Mouse (Mus musculus) frontal cortex, postnatal 36 days (tissue): ENCODE measurements around the gene Cad.

Experiments used
- DNase-seq, 2 experiments: peaks; one replicate each; pipeline ENCODE4 v3.0.0; 2022; ENCODE audit warnings: low spot score in 2 of 2

Gene Cad

DNA sequence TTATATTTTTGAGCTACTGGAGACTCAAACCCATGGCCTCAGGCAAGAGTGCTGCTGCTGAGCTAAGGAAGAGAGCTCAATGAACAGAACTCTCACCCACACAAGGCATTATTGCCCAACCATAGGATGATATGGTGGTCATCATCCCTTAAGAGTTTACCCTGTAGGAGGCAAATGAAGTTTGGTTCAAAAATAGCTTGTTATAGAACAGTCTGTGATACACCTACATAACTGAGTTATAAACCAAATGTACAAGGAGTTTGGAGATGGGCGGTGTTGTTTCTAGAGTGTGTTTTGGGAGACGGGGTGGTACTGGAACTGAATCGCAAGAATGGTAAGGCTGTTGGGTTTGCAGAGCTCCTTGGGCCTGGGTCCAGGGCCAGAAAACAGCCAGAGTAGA lies 15.2 kb downstream of the Cad start:
- DNase-seq, result no peak

DNA sequence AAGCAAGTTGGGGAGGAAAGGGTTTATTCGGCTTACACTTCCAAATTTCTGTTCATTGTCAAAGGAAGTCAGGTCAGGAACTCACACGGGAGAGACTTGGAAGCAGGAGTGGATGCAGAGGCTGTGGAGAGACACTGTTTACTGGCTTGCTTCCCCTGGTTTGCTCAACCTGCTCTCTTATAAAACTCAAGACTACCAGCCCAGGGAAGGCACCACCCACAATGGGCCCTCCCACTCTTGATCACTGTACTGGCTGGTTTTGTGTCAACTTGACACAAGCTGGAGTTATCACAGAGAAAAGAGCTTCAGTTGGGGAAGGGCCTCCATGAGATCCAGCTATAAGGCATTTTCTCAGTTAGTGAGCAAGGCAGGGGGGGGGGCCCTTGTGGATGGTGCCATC lies 16.5 kb downstream of the Cad start:
- no peak for DNase-seq

DNA sequence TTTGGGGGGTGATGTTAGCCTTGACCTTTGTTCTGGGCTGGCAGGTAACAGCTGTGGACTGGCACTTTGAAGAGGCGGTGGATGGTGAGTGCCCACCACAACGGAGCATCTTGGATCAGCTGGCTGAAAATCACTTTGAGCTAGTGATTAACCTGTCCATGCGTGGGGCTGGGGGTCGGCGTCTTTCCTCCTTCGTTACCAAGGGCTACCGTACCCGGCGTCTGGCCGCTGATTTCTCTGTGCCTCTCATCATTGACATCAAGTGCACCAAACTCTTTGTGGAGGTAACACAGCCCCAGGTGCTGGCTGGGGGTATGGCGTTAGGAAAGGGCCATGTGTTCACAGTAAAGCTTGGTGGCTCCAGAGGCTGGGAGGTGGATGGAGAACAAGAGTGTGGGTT lies 17.2 kb downstream of the Cad start:
- DNase-seq, result no peak

DNA sequence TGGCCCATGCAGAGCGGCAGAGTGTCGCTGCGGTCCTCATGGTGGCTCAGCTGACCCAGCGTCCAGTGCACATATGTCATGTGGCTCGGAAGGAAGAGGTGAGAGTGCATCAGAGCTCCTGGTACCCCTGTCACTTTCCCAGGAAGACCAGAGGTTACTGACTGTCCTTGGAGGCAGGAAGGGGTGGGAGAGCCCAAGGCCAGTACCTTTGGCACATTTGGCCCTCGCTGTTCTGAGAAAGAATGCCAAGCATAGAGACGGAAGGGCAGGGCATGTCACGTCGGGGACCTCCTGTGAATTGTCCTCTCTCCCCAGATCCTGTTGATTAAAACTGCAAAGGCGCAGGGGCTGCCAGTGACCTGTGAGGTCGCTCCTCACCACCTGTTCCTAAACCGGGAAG lies 18.6 kb downstream of the Cad start:
- DNase-seq, result no peak

DNA sequence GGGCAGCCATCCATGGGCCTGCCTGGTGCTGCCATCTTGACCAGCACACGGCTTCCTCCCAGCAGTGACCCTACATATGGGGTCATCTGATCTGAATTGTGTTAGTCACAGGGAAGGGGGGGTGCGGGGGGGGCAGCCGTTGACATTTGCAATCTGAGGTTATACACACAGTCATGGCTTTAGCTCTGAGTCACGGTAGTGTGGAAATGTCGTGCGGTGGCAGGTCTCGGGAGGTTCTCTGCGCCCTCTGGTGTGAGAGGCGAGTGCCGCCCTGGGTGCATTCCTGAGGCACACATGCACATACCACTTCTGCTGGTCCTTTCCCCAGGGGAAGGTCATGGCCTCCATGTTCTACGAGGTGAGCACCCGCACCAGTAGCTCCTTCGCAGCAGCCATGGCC lies 21.8 kb downstream of the Cad start:
- no peak for DNase-seq

DNA sequence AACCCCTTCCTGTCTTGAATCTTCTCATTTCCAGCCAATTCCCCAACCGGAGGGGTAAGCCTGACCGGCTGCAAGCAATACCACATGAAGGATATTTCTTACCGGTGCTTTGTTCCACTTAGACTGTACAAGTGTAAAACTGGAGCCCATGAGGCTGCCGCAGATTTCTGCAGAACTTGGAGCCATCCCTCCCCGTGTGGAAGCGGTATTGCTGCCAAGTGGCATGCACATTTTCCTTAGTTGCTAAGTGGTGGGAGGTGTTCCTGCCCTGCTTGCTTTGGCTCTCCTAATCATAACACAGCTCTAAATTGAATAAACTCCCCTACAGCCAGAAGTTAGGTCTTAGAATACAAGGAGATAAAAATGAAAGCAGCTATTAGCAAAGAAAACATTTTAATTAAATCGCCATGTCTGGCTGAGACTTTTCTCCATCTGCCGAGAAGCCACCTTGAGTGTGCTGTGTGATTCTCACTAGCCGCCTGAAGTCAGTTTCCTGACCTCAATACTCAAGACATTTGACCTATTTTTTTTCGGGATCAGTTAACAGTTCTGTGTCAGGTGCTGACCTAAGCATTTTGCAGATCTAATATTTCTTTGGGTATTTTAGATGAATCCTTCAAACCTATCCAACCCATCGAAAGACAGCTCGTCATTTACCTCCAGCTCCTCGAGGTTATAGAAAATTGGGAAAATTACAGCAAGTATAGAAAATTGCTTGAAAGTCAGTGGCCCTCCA lies 25.6 kb downstream of the Cad start:
- peak; percentile 72 to 82 for DNase-seq

DNA sequence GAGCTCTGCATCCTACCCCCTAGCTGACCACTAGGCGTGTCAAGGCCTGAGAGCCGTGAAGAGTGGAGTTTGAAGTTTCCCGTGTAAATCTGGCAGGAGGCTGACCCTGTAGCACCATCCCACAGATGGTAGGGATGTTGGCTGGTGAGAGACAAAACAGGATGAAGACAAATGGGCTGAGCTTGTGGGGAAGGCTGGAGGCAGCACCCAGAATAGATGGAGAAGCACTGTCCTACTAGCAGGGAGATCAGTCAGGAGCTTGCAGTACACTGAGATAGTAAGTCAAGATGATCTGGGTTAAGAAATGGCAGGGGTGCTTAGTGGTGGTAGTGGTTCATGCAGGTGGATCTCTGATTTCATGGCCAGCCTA lies 26.2 kb downstream of the Cad start:
- DNase-seq, result peak in 1 of 2 experiments; percentile 39

DNA sequence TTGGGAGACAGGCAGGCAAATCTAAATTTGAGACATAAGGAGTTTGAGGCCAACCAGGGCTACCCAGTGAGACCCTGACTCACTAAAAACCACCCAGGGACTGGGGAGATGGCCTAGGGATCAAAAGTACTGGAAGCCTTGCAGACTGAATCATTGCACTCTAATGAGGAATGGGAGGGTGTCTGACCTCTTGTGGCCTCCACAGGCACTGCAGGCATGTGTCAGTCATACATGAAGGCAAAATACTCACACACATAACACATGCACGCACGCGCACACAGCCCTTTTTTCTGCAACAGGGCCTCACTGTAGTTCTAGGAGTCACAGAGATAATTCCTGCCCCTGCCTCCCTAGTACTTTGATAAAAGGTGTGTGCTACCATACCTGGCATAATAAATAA lies 26.8 kb downstream of the Cad start:
- peak in 1 of 2 experiments; percentile 46 for DNase-seq

DNA sequence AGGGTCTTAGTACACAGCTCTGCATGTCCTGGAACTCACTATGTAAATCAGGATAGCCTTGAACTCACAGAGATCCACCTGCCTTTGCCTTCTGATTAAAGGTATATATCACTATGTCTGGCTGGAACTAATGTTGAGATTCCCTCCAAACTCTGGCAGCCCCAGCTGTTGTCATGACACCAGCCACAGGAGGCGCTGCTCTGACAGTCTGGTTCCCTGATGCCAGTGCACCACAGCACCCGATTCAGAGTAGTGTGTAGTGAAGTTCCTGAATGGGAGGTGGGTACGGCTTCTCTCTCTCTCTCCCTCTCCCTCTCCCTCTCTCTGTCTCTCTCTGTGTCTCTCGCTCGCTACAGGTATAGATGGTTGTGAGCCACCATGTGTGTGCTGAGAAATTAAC lies 27.8 kb downstream of the Cad start:
- DNase-seq, result peak in 1 of 2 experiments; percentile 58

DNA sequence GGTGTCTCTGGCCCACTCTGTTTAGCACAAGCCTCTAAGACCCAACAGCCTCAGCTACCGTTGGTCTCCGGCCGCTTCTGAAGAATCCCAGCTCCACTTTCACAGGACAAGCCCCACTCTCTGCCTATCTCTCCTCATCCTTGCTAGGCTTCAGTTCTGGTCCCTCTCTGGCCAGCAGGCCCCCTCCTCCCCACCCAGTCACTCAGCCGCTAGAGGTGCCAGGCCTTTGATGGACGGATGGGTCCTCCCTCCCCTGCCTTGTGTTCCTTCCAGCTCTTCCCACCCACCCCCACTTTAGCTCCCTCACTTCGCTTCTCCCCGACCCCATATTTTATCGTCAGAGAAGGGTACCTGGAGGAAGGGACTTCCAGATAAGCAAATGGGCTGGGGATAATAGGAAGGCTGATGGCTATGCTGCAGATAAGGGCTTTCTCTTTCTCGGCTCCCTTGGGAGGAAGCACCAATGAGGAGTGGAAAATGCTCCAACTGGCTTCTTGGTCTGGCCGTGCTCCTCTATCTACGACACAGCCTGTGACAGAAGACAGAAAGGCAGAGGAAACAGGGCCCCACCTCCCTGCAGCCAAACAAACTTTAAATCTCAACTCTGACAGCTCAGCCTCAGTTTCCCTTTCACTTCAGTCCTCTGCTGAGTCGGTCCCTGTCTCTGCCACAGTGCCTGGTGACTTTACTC lies 28.5 kb downstream of the Cad start:
- DNase-seq, result no peak

DNA sequence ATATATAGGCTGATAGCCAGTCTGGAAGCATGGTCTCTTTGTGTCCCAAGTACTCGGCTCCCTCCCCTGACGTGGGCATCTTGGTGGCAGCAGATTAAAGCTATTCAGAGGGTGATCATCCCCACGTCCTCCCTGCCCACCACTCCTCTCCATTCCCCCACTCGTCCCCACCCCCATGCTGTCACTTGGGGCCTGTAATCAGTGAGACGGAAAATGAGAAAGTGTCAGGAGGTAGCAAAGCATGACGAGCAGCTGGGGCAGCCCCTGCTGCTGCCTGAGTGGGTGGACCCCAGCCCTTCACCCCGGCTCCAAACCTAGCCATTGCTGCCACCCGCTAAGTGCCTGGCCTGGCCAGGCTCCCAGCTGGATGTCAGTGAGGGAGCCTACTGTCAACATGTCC lies 29.4 kb downstream of the Cad start:
- DNase-seq, result no peak

DNA sequence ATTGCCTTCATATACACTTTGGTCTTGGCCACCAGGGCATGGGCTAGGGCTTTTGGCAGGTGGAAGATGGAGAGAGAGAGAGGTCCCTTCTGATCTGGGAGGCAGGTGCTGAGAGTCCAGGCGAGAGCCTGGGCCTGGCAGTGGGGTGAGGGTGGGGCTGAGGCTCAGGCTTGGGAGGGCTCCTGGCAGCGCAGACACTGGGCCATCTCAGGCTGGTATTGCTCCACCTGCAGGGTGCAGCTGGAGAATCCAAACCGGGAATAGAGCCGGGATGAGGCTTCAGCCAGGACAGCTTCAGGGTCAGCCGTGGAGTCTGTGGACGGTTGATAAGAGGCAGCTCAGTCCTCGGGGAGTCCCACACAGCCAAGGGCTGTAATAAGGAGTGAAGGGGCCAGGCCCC lies 32.0 kb downstream of the Cad start:
- no peak for DNase-seq

DNA sequence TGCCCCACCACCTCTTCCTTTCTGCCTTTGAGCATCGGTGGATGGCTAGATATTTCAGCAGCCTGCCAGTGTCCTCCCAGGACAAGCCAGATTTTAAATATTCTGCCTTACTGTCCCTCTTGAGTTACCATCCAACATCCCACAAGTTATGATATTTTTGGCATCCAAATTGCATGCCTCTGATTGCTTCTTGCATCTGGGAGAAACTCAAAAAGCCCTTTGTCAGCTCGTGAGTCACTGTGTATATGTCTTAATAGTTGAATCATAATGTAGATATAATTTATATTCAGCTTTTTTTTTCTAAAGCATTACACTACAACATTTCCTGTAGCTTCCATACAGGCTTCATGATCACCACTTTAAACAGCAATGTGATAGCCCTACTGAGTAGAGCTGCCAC lies 32.6 kb downstream of the Cad start:
- no peak for DNase-seq

DNA sequence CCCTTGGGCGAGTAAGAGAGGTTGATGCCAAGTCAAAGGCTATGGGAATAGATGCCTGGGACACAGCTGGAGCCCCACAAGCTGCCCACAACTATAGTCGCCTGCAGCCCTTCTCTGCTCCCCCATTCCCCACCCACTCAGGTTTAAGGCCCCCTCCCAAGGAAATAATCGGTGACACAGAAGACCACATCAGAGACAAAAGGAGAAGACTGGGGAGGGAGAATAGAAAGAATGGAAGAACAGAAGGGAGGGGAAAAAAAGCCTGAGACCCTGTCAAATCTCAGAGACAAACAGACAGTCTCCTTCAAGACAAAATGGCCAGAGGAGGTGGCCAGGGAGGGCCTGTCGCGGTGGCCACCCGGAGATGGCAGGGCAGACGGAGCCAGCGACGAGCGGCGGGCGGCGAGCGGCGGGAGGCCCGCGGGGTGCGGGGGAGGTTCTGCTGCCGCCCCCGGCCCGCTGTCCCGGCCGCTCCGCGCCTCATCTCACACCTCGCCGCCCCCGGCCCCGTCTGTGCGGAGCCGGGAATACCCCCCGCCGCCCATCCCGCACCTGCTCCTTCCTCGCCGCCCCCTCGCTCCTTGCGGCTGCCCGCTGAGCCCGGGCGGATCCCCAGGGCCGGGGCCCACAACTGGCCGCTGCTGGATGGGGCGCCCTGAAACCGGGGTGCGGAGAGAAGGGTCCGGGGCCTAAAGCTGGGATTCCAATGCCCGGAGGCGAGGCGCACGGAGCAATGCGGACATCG lies 37.8 kb downstream of the Cad start:
- peak; percentile 51 to 67 for DNase-seq

DNA sequence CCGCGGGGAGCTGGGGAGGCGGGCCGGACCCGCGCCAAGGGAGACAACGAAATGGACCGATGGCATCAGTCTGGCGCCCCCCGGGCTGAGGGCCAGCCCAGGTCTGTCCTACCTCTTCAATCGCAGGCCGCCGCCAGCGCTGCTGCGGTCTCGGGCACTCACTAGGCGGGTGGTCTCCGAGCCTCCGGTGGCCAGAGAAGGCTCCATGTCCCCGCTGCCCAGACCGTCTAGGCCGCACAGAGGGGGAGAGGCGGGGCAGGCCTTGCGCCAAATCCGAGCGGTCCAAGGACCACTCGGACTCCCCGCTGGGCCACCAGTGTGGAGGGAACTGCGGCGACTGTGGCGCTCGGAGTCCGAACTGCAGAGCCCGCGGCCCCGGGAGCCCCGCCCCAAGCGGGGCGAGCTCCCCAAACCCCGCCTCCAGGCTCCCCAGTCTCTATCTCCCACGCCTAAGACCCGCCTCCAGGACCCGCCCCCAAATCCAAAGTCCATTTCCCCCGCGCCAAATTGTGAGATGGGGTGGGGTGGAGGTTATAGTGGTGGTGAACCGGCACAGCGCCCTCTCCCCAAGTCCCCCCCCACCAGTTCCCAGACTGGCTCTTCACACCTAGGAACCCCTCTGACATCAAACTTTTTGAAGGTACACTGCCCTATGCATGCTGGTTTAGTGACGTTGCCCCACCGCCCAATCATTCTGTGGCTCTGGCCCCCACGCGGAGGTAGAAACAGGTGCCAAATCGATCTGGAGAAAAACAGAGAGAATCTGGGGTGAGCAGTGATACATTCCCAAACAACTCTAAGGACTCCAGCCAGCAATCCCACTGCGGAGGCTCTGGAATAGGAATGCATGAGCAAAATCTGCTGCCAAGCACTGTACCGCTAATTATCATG lies 38.8 kb downstream of the Cad start:
- DNase-seq, result peak; percentile 45 to 56

DNA sequence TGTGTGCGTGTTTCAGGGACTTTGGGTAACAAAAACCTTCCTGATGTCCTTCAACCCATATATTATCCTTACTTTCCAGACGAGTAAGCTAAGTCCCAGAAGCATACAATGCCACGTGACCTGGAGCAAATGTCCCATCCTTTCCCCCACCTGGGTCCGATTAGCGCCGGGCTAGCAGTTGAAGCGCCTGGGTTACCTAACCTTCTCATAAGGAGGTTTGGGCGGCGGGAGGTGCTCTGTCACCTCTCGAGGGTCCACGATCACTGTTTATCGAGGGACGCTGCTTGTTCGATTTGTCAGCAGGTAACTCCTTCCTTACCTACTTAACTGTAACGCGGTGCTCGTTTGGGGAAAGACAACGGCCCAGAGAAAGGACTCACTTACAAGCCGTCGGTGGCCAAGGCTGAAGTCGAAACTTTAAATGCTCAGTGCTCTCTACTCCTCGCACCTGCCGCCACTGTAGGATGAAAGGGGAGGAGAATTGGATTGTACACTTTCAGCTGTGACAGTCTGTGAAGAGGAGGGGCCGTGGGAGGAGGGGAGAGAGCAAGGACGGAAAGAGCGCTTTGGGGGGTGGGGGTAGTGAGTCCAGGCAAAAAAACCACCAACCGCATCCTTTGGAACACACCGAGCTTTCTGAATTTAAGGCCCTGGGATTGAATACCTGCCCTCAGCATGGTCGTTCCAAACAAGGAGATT lies 39.7 kb downstream of the Cad start:
- peak in 1 of 2 experiments; percentile 42 for DNase-seq

DNA sequence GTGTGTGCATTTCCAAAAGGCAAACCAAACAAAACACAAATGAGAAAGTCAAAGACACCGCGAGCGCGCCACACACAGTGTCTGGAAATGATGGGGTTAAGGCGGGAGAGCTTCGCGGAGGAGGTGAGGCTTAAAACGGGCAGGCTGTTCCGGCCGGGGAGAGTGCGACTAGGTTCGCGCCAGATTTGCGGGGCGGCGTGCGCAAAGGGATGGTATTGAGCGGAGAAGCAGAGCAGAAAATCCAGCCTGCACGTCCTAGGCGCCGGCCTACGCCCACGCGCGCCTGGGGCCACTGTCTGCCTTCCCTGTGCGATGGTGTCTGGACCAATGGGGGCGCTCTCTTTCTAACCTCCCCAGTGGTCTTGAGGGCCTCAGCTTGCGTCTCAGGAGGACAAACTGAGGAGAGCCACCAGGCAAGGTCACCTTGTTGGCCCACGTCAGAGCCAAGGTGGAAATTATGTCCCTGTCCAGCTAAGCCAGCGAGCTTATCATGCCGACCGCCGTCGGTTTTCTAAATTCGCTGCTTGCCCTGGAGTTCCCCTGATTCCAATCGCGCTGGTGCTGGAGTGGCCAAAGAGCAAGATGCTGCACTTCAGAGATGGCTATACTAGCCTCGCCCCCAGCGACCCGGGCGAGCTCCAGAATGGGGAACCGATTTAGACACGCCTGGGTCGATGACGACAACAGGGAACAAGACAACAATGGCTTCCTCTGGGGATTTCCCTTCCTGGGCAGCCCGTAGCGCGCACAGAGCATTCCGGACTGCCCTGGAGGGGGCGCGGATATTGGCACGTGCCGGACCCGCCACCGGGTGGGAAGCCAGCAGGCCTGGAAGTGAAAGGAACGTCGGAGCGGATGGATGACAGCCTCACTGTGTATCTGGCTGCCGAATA lies 40.5 kb downstream of the Cad start:
- DNase-seq, result peak; percentile 60 to 65

DNA sequence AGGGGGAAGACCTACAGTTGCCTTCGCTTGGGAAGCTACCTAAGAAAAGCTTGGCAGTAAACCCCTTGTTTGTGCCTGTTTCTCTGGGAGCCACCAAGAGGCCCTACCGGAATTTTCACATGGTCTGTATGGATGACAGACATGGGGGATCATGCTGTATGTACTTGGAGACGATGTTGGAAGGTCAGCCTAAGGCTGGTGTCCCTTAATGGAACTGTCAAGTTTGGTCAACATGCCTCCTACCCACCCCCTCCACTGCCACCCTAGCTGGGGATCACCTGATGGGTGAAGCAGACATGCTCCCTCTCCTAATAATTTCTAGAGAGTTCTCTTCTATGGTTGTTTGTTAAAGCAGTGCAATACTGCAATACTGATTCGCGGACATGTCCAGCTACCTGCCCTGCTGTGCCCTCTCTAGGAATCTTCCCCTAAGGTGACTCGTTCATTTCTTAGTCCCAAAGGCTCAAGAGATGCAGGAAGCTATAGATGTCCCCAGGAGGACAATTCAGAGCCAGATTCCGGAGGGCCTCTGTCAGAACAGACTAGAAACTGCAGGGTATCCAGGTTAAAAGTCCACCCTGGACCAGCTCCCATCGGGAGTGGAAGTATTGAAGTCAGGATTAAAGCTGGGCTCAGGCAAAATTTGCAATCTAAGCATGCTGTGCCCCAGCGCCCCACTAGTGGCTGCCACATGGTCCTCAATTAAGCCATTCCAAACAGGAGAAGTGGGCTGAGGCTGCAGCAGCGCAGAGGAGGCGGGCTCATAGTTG lies 41.3 kb downstream of the Cad start:
- DNase-seq, result no peak

DNA sequence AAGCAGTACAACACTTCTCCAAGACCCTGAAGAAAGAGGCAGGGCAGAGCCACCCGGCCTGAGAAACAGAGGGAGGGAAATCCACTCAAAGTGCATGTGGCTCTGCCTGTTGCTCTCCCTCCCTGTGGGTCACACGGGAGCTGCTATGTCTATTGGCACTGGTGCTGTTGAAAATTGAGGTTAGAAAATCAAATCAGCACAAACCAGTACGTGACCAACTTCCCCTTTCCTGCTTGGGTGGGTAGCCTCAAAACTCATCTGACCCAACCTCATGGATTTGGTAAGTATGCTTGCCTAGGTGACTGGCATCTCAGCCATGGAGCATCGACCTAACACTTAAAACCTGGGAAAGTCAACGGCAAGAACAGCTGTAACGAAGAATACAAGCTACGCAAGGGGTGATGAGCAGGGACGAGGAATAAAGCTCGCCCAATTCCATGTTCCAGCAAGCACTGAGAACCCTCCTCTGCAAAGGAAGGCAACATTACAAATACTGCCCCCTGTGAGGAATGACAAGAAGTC lies 51.3 kb downstream of the Cad start, which contains the start of gene Dnajc5g:
TSS of gene Dnajc5g (plus strand) at position 472 of the 522 bp plus-strand sequence.
- no peak for DNase-seq
